Mouse (Mus musculus) adrenal gland, adult 18-20 months (tissue): Measurements from ENCODE around the gene Ncam1. TPM values are rescaled to one million over a fixed set of nuclear protein-coding genes. Genes with fewer than 3 reads are reported as not detected.
A peak's percentile ranks its signal among the peaks of the same experiment; 100 is the strongest.

ENCODE experiments used
- DNase-seq, 2 experiments: peaks; one replicate each; pipeline ENCODE4 v3.0.0; 2021 to 2022; ENCODE audit warnings: low spot score in 2 of 2
- long read RNA-seq, 2 experiments: library from polyadenylated mRNA; stranded (forward); transcript quantifications; one replicate each; pipeline ENCODE4 v2.0.0; 2021
- total RNA-seq, 2 experiments: library from RNA; stranded (reverse); gene quantifications; 1 replicate in 1 of 2; 2 replicates in 1 of 2; pipeline ENCODE4 v1.2.3; 2021

Gene Ncam1
- total RNA-seq, result 10 to 100 TPM; 52.1 to 54.9 TPM
- long read RNA-seq, experiment 1, partial matches to known transcripts, result 12 of 20 reads
- long read RNA-seq, experiment 1, other reads (novel, unspliced or antisense), result 8 of 20 reads
- long read RNA-seq, experiment 2, partial matches to known transcripts, result 23 of 39 reads
- long read RNA-seq, experiment 2, other reads (novel, unspliced or antisense), result 15 of 39 reads

DNA sequence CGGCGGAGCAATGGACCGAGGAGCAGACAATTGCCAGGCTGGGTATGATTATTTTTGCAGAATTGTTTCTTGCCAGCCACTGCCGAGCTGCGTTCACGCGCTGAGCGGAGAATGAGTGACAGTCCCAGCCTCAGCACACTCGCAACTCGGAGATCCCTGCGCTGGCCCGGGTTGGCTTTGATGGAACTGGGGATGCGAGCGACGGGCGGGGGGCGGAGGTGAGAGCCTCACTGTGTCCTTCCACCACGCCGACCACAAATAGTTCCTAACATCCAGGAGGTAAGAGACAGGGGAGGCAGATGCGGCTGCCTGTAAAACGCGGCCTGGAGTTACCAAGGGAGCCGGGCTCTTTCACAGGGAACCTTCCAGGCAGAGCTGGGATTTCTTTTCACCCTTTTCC, at the start of gene Ncam1:
TSS of gene Ncam1 (minus strand) at position 120 of the 400 bp plus-strand sequence.
- DNase-seq, result peak; percentile 67 to 71

DNA sequence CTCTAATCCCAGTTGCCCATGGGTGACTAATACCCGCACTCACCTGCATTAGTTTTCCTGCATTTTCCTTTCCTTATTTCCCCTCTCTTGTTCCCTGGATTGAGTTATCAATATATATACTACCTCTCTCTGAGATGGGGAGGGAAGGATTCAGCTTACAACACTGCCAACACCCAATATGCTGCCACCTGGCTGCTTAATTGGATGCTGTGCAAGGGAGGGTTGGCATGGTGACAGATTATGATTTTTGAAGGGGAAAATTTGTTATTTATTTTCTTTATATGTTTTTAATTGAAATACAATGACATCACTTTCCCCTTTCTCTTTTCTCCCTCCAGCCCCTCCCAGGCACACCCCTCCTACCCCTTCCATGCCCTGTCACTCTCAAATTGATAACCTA, 35.3 kb upstream of the Ncam1 start:
- DNase-seq, result no peak

DNA sequence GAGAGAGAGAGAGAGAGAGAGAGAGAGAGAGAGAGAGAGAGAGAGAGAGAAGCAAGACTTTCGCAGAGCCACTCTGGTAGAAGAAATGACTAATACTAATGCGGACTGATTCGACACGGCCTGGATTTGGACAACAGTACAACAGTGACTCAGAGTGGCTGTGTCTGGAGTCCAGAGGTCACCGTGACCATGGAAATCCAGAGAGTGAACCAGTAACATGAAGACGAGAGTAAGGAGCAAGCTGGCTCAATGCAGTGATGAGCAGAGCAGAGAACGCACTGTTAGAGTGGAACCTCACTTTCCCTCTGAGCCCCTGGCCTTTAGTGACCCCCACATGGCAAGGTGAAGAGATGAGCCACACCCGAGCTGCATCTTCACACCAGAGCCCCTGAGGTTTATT, 28.9 kb upstream of the Ncam1 start:
- peak in 1 of 2 experiments; percentile 8 for DNase-seq

DNA sequence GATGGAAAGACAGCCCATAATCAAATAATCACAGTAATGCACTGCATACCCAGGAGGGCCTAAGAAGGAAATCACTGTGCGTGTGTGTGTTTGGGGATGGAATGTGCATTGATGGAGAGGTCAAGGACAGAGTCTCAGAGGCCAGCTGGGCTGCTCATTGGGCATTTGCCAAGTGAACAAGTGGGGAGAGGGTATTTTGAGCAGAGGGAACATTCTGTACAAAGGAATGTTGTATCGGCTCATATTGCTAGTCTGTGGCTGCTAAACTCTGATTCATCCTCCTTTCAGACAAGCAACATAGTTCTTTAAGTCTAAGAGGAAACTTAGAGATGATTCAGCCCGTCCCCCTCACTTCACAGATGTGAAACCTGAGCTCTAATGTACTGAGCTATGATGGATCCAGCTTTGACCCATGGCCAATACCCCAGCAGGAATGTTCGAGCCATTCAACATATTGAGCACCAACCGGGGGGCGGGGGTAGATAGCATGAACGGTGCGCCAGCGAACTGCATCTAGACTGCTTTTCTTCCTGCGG, 17.5 kb upstream of the Ncam1 start:
- no peak for DNase-seq

DNA sequence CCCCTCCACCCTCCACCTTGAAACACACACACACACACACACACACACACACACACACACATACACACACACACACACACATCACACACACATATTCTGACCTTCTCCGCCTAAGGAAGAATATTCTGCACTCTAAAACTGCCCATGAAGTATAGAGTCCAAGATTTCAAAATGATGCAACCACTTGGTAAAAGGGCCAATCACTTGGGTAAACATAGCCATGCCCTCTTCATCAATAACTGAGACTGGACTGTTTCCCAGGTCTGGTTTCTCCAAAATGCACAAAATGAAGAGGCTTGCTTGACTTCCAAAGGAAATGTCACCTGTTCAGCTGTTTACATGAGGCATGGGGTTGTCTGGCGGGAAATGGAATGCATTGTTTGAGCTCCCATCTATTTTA, 15.7 kb upstream of the Ncam1 start:
- no peak for DNase-seq

DNA sequence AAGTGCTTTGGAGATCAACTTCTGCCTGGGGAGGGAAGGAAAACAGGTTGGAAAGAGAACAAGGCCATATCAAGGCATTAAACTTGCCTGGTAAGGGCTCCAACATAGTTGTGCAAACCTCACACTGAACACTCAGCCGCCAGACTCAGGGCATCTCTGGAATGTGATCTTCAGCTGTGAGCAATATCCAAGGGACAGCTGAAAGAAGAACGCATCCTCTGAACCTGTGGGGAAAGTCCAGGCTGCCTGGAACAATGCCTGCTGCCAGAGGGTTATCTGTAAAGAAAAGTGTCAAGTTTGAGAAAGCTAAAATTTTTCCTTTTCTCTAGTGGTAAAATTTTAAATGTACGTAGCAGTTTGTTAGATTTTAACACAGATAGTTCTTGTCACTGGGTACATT, 4.5 kb upstream of the Ncam1 start:
- DNase-seq, result no peak

DNA sequence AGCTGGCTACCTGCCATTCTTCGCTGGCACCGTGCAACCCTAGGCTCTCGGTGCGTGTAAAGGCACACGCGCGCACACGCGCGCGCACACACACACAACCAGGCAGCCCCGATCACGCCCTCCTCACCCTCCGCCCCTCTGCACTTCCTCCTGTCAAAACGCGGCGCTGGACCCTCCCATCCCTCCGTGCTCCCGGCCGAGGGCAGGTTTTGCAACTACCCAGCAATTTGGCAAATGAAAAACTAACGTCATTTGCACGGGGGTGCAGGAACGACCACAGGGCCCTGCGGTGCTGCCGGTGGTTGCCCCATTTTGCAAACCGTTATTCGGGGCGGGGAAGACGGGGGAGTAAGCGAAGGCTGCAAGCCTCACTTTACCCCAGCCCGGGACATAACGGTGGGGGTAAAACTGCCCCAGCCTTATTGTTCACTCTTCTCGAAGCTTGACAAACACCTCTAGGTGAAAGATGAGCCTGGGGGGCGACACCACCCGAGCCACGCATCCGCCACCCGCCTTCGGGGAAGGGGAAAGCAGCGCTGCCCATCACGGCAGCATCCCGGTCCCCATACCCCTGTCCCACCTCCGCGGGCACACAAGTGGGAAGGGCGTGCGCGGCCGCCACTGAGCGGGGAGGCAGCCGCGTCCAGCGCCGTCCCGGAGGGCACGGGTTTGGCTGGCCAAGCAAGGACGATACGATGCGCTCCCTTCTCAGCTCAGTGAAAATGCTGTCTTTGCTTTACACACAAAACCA, 729 bp downstream of the Ncam1 start:
- DNase-seq, result peak; percentile 47 to 49

DNA sequence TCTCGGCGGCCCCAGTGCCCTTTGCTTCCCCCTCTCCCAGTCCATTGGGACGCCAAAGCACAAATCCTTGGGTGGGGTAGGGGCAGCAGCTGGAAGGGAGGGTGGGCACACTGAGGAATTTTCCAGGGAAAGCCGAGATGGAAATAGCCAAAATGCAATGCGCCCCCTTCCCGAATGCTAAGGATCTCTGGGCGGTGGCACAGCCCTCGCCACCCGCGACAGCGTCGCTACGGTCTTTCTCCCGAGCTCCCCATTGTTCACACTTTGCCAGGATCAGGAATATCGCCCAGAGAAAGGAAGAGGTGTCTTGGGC, 1.3 kb downstream of the Ncam1 start:
- DNase-seq, result no peak

DNA sequence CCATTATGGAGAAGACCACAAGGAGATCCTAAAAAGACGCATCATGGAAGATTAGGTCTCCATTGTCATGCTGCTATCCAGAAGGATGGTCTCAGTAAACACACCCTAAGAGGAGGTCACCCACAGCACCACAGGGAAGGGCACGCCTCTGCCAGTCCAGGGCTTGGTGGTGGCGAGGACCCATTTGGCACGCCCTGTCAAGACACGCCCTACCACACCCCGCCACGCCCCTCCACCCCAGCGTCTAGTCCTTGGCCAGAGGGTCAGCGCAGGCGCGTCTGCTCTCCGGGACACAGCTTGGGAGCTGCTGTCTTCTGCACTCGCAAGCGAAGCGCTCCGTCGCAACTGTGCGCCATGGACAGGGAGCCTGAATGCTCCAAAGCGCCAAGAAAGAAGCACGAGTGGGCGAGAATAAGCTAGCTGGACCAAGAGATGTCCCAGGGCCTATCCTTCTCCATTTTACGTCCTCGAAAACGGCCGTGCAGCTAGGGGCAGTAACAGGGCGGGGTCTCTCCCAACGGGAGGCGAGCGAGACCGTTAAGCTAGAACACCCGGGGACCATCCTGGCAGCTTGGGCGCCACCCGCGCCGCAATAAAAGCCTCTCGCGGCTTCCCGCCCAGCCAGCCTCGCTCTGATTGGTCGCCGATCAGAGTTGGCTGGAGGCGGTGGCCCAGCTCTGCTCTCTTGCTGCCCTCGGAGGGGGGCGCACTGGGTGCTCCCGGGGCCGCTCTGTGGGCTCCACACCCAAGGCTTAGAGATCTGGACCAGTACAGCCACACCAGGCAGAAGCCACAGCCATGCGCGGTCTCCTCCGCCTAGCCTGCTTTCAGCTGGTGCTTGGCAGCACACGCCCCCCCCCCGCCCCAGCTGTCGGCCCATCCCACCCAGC, 1.9 kb downstream of the Ncam1 start:
- peak; percentile 57 to 64 for DNase-seq

DNA sequence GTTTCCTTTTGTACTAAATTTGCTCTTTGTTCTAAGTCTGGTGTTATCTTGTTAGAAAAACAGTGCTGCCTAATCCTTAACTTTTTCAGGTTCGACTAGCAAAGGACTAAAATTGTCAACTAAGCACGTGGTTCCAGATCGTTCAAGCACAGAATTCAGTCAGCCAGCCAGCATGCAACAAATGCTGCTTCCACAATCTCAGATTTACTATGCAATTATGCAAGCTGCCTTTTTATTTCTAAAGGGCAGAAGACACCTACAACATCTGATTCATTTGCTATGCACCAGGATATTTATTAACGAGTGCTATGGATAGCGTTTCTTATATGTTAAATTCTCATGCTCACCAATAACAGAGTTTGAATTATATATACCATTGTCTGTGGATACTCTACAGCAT, 2.8 kb downstream of the Ncam1 start:
- DNase-seq, result no peak

DNA sequence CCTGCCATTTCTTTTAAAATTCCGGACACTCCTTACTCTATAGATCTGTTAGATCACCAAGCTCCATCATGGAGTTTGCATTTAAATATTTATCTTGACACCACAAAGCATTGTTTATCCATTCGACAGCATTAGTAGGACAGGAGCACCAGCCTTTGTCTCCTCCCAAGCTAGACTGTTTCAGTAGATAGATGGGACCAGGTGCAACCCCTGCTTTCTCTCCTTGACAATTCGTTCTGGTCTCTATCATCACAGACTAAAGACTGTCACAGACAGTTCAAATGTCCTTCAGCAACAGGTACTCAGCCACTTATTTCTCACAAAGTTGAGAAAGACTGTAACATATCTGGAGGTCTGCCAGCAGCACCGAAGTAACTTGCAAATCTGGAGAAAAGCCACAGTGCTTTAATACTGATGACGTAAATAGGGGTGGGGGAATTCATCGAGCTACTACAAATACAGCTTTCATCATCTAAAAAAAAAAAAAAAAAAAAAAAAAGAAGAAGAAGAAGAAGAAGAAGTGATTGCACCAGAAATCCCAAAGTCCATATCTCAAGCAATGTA, 4.7 kb downstream of the Ncam1 start:
- DNase-seq, result no peak

DNA sequence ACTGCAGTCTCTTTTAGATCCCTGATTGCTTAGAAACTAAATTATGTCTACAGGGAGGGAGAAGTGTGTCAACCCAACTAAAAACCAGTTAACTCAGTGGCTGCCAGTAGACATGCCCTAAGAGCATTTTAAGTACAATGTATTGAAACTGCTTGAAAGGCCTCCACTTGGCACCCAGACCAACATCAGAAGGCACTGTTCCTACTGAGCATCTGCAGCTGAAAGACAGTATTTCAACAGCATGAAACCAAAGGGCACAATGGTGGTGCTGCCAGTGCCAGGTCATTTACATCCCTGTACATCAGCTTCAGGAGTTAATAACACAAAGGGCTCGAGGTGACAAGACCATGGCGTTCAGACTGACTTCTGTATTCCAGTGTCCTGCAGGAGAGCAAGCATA, 5.5 kb downstream of the Ncam1 start:
- no peak for DNase-seq

DNA sequence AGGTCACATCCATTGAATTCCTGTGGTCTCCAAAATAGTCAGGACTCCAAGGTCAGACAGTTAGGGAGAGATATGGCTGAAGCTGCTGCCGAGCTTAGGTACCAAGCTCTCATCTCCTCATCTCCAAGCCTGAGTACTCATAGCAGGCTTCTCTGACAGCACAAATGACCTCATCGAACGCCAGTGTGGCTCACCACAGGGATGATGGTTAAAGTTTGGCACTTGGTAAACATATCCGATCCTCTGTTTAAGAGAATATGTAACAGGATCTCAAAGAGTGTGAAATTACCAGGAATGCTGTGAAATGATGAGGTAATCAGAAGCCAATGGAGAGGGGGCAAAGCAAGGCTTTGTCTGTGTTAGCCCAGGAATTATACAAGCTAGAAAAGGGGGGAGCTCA, 6.1 kb downstream of the Ncam1 start:
- no peak for DNase-seq

DNA sequence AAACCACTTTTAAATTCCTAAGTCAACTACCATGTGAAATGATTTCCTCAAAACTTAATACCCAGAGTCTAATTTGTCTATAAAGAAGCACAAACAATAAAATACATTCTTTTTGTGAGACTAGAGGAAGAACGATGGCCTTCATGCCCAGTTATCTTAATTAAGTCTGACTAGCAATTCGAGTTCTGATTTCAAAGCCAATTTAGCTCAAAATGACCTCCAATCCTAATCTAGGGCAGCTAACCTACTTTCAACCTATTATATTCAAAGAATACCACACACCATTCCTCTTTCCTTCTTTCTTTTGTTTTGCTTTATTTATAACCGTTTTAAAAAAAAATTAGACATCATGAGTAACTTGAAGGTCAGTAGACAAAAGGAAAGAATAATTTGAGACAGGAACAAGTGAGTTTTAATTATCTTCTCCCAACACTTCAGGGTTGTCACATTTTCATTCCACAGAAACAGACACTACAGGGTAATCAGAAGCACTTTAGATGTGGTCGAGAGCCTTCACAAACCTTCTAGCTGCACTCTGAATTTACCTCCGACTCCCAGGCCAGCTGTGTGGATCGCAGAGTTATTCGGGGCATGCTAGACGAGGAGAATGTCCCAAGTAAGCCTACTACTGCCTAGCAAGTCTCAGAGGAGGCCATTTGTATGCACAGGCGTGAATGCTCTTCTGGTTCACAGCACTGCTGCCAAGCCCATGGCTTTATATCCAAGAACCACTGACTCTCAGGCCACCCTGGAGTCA, 17.5 kb downstream of the Ncam1 start:
- DNase-seq, result no peak

DNA sequence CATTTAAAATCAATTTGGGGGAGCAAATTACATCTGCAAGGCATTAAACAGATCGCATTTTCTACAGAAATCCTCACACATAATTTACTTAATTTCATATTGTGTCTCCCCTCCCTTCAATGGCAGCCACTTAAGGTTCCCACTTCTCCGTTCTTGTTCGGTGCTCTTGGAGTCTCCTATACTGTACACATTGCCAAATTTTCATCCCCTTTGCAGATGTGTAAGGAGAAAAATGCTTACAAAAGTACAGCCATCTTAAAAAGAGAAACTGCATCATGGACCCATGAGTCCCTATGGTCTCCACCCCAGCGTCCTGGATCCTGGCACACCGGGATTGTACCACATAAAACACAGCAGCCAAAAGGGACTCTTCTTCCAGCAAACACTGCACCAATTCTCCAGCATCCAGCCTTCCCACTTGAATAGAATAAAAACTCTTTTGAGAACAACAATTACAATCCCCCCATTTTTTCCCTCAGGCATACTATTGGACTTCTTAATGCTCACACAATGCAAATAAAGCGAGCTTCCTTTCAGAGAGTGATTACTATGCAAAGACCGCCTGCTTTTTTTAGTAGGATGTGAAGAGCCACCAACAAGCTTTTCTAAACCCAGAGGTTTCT, 21.6 kb downstream of the Ncam1 start:
- DNase-seq, result no peak

DNA sequence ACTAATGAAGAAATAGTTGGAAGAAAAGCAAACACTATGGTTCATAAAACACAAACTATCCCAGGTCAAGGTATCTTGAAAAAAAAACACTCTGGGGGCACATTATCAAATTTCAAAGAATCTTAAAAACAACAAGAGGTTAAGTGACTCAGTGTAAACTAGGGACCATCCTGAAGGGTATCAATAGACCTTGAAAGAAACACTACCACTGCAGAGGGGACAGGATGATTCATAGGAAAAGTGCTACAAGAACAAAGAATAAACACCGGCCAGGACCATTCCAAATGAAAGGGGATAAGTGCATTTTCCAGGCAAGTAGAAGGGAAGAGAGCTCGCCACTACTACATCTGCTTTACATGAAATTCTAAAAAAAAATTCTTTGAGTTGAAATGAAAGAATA, 32.1 kb downstream of the Ncam1 start:
- DNase-seq, result no peak

DNA sequence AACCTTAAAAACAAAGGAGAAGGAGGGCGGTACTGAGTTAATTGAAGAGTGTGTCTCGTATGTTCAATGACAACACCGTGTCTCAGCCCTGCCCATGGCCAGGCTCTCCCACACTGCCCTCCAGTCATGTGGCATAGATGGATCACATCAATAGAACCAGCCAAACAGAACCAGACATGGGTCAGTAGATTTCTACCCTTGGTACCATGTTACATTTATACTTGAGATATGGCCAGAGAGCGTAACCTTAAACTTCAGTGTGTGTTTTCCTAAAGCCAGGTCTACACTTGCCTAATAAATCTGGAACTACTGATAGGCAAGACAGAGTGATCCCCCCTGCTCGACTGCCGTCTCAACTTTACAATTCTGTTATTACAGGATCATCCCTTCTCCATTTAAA, 38.2 kb downstream of the Ncam1 start:
- DNase-seq, result no peak

DNA sequence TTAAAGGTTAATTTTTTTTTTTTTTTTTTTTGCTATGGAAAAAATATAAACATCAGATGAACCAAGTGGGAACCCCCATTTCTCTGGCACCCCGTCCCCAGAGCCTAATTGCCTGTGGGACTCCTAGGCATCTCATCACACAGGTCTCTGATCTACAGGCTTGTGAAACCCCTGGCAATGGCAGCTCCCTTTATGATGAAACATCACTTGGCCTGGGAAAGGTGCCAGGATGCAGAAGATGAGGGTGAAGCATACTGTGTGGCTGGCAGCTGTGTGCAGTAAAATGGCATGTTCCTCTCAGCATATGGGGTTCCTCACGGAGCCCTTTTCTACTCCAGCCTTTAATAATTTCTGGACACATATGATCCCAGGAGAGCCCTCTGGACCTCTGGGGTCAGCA, 40.3 kb downstream of the Ncam1 start:
- DNase-seq, result peak; percentile 24 to 41

DNA sequence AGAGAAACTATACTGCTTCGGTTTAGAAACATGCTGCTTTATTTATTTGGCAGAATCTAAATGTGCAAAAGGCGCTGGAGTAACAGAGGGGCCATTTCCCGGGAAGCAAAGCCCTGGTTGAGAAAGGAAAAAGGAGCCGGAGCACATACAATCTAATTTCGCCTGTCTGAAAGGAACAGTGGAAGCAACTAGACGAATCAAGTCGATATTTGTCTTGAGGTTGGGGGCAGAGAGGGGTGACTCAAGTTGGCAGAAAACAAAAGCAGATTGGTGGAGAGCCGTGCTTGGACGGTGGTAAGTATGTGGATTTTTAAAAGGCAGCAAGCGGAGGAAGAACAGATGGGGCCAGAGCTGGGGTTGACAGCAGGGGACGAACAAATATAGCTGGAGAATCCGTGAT, 40.7 kb downstream of the Ncam1 start:
- no peak for DNase-seq

DNA sequence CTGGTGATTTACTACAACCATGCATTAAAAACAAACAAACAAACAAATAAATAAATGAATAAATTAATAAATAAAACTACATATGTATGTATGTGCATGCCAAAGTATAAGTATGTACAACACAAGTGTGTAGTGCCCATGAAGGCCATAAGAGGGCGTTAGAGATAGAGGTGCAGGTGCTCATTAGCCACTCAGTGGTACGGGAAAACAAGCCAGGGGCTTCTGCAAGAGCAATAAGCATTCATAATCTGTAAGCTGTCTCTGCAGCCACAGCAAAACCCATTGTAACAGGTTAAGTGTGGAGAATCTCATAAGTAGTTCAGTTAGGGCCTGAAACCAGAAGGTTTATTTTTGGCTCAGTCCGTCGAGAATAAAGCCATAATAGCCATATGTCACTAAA, 41.1 kb downstream of the Ncam1 start:
- no peak for DNase-seq
